7 mouse cellular contexts compared by ENCODE assay signal in genomic region chr14:56833211-56833610, GRCm38 (mm10). TPM values are rescaled to one million over a fixed set of nuclear protein-coding genes. Genes with fewer than 3 reads are reported as not detected.
DNase-seq lines count a peak whose midpoint lies in the region; ATAC-seq lines count a peak whose summit lies in the region.
"Not testable (repeated sequence)": the region's sequence is repeated elsewhere in the genome, so short reads cannot be mapped to it uniquely, and the experiment has no call there.

No protein-coding gene starts in this region.

- not testable (repeated sequence) for H3K4me1 ChIP-seq in liver, embryonic 13.5 days (replicated peaks)

- H3K9ac ChIP-seq in liver, embryonic 13.5 days, result not testable (repeated sequence)

- H3K36me3 ChIP-seq in liver, embryonic 13.5 days, result not testable (repeated sequence)

- WGBS in liver, embryonic 13.5 days (ENCODE audit: insufficient replicate concordance), result 54% methylated on average over 10 of the region's 10 CpGs

- not testable (repeated sequence) for H3K9me3 ChIP-seq in liver, embryonic 13.5 days (replicated peaks)

- ATAC-seq in liver, embryonic 13.5 days (ENCODE audit: low read depth), result not testable (repeated sequence)

- peak; percentile 32 for DNase-seq in ZHBTc4 (ENCODE audit: low read depth, low spot score)
- DNase-seq in gastrocnemius, postnatal 25 days, result peak; percentile 14
- peak; percentile 37 to 42 for DNase-seq in heart, postnatal 36 days
- DNase-seq in kidney, postnatal 10 days, result peak; percentile 47
- DNase-seq in liver, embryonic 13.5 days, result peak; percentile 28
- peak; percentile 81 for DNase-seq in lung, postnatal 36 days
- peak; percentile 45 to 63 for DNase-seq in spleen, postnatal 4 days (ENCODE audit: low spot score in 2 of 2)

- intact Hi-C loops in heart, postnatal 36 days (cut with DNase I), result not testable (repeated sequence)

- not testable (repeated sequence) for H3K4me2 ChIP-seq in liver, embryonic 13.5 days

- H3K4me3 ChIP-seq in liver, embryonic 13.5 days (replicated peaks), result not testable (repeated sequence)

- H3K27ac ChIP-seq in liver, embryonic 13.5 days, result not testable (repeated sequence)

- not testable (repeated sequence) for H3K27me3 ChIP-seq in liver, embryonic 13.5 days

RNA-seq across cellular contexts. Expression of gene Zmym5, which starts 21.7 kb away (rescaled TPM):
- 10 to 100 TPM; 14.2 to 14.6 TPM for total RNA-seq in gastrocnemius, postnatal 25 days (2021)
- 10 to 100 TPM; 23.9 to 26.5 TPM for total RNA-seq in heart, postnatal 36 days (2021)
- polyA plus RNA-seq in liver, embryonic 13.5 days (2015; fragmentation: Nextera tagmentation; extraction: Ambion mirVana), result 9.1 and 10.7 TPM in 2 replicates

RNA-seq across cellular contexts. Expression of gene Zmym2, which starts 53.2 kb away (rescaled TPM):
- total RNA-seq in gastrocnemius, postnatal 25 days (2021), result 10 to 100 TPM; 27.9 to 30.0 TPM
- total RNA-seq in heart, postnatal 36 days (2021), result 10 to 100 TPM; 33.3 to 42.0 TPM
- polyA plus RNA-seq in liver, embryonic 13.5 days (2015; fragmentation: Nextera tagmentation; extraction: Ambion mirVana), result 6.4 and 11.6 TPM in 2 replicates

RNA-seq across cellular contexts. Expression of gene Pspc1, which starts 55.1 kb away (rescaled TPM):
- 1 to 10 TPM; 7.5 to 9.9 TPM for total RNA-seq in gastrocnemius, postnatal 25 days (2021)
- total RNA-seq in heart, postnatal 36 days (2021), result 10 to 100 TPM; 14.9 to 16.2 TPM
- 13.6 and 15.9 TPM in 2 replicates for polyA plus RNA-seq in liver, embryonic 13.5 days (2015; fragmentation: Nextera tagmentation; extraction: Ambion mirVana)

Comparison
In these comparisons a context has a peak if more than half of its experiments do, and no peak if none do; other contexts are left out.
1. DNase-seq: peak in every context shown above with its lines; median percentile 81 in lung, postnatal 36 days; 54 in spleen, postnatal 4 days; 47 in kidney, postnatal 10 days; 40 in heart, postnatal 36 days; 32 in ZHBTc4; 28 in liver, embryonic 13.5 days; 14 in gastrocnemius, postnatal 25 days.